Mouse (Mus musculus) gastrocnemius, postnatal 36 days (tissue): ENCODE results near the gene Prkcb. TPM values are rescaled to one million over a fixed set of nuclear protein-coding genes. Genes with fewer than 3 reads are reported as not detected.
"Not testable (repeated sequence)": the region's sequence is repeated elsewhere in the genome, so short reads cannot be mapped to it uniquely, and the experiment has no call there.

Experiments
- DNase-seq, 2 experiments: peaks; one replicate each; pipeline ENCODE4 v3.0.0; 2022
- intact Hi-C: fragments of 180-260 bp; cut with DNase I; formaldehyde crosslinking; loops from one replicate; pipeline ENCODE4 v1.15.1; 2025
- long read RNA-seq, 2 experiments: library from polyadenylated mRNA; stranded (forward); transcript quantifications; one replicate each; pipeline ENCODE4 v2.0.0; 2021
- total RNA-seq, 2 experiments: library from RNA; stranded (reverse); gene quantifications; 2 replicates each; pipeline ENCODE4 v1.2.3; 2021

The Prkcb gene
- total RNA-seq = 1 to 10 TPM; 1.4 to 1.8 TPM
- long read RNA-seq, experiment 1, partial matches to known transcripts = 0 of 4 reads
- long read RNA-seq, experiment 1, other reads (novel, unspliced or antisense) = 4 of 4 reads
- long read RNA-seq, experiment 2, partial matches to known transcripts = 2 of 4 reads
- long read RNA-seq, experiment 2, other reads (novel, unspliced or antisense) = 2 of 4 reads

- intact Hi-C loops = no loop called here
- DNase-seq = peak in 1 of 2 experiments; percentile 18
These were observed at the start of gene Prkcb for GRCm38 (mm10) chr7:122288605-122289242. Gene Prkcb, plus strand, starts transcription at chr7:122288751.

- intact Hi-C loops = no loop called here
- no peak for DNase-seq
These were observed 49.6 kb upstream of the Prkcb start for GRCm38 (mm10) chr7:122238939-122239338.

GRCm38 (mm10) chr7:122240413-122241119 lies 48.0 kb upstream of the Prkcb start:
- intact Hi-C loops = loop anchor here (5.0 kb wide), 1 partner anchor 38 kb away; no protein-coding TSS in a partner anchor
- no peak for DNase-seq

- no peak for DNase-seq
- intact Hi-C loops = loop anchor here (5.0 kb wide), 1 partner anchor 40 kb away; no protein-coding TSS in a partner anchor
These were observed 46.3 kb upstream of the Prkcb start for GRCm38 (mm10) chr7:122242260-122242659.

- intact Hi-C loops = loop anchor here (5.0 kb wide), 1 partner anchor 40 kb away; no protein-coding TSS in a partner anchor
These were observed 45.8 kb upstream of the Prkcb start for GRCm38 (mm10) chr7:122242744-122243143.

GRCm38 (mm10) chr7:122244166-122244565 lies 44.4 kb upstream of the Prkcb start:
- intact Hi-C loops = loop anchor here (5.0 kb wide), 1 partner anchor 42 kb away; no protein-coding TSS in a partner anchor
- no peak for DNase-seq

More at GRCm38 (mm10) chr7:122242744-122243143, 45.8 kb upstream of the Prkcb start:
- not testable (repeated sequence) for DNase-seq

- intact Hi-C loops = loop anchor here (5.0 kb wide), 1 partner anchor 42 kb away; no protein-coding TSS in a partner anchor
- DNase-seq = no peak
These were observed 44.0 kb upstream of the Prkcb start for GRCm38 (mm10) chr7:122244584-122244983.

GRCm38 (mm10) chr7:122245976-122246375 lies 42.6 kb upstream of the Prkcb start:
- intact Hi-C loops = no loop called here
- no peak for DNase-seq

GRCm38 (mm10) chr7:122247254-122247864 lies 41.2 kb upstream of the Prkcb start:
- DNase-seq = no peak
- intact Hi-C loops = no loop called here

- intact Hi-C loops = no loop called here
- DNase-seq = no peak
These were observed 39.2 kb upstream of the Prkcb start for GRCm38 (mm10) chr7:122249321-122249821.

GRCm38 (mm10) chr7:122251197-122252011 lies 37.1 kb upstream of the Prkcb start:
- DNase-seq = peak; percentile 33 to 44
- intact Hi-C loops = loop anchor here (1.0 to 5.0 kb wide), 2 partner anchors 206 to 676 kb away; no protein-coding TSS in a partner anchor

- intact Hi-C loops = no loop called here
These were observed 31.8 kb upstream of the Prkcb start for GRCm38 (mm10) chr7:122256722-122257121.

GRCm38 (mm10) chr7:122258521-122258920 lies 30.0 kb upstream of the Prkcb start:
- DNase-seq = no peak
- intact Hi-C loops = no loop called here

More at GRCm38 (mm10) chr7:122256722-122257121, 31.8 kb upstream of the Prkcb start:
- DNase-seq = no peak

GRCm38 (mm10) chr7:122260055-122260602 lies 28.4 kb upstream of the Prkcb start:
- DNase-seq = no peak
- intact Hi-C loops = no loop called here

- no peak for DNase-seq
- intact Hi-C loops = no loop called here
These were observed 19.5 kb upstream of the Prkcb start for GRCm38 (mm10) chr7:122268983-122269486.

- intact Hi-C loops = no loop called here
- no peak for DNase-seq
These were observed 16.2 kb upstream of the Prkcb start for GRCm38 (mm10) chr7:122272334-122272733.

GRCm38 (mm10) chr7:122279580-122279979 lies 9.0 kb upstream of the Prkcb start:
- intact Hi-C loops = no loop called here
- no peak for DNase-seq

GRCm38 (mm10) chr7:122280334-122280733 lies 8.2 kb upstream of the Prkcb start:
- intact Hi-C loops = no loop called here
- DNase-seq = no peak

GRCm38 (mm10) chr7:122282584-122282983 lies 6.0 kb upstream of the Prkcb start:
- intact Hi-C loops = no loop called here
- DNase-seq = no peak
